ENCODE assay signal across 8 mouse cellular contexts in the genomic region with DNA sequence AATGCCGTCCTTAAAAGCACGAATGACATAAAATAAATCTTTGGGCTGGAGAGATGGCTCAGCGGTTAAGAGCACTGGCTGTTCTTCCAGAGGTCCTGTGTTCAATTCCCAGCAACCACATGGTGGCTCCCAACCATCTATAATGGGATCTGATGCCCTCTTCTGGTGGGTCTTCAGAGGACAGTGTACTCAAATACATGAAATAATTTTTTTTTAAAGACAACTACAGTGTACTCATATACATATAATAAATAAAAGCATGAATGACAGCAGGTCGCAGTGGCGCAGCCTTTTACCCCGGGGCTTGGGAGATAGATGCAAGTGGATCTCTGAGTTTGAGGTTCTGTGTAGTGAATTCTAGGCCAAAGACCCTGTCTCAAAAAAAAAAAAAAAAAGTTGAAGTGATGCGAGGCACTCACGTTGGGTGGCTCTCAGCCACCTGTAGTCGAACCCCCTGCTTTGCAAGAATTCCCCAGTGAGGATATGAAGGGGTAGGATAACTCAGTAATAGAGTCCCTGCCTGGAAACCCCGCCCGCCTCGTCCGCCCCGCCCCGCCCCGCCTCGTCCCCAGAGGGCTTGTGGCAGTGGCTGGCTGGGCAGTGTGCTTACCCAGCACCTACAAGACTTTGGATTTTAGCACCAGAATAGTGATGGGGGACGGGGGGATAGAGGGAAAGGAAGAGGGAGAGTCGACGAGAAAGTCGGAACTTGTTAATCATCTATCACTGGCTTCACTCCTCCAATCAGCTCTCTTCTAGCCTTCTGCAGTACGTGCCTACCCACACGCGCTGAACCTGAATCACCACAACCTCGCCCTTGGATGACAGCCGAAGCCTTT. TPM values are rescaled to one million over a fixed set of nuclear protein-coding genes. Genes with fewer than 3 reads are reported as not detected.
DNase-seq lines count a peak whose midpoint lies in the region; ATAC-seq and TF ChIP-seq lines count a peak whose summit lies in the region.

No protein-coding gene starts in this region.

- H3K27ac ChIP-seq in forebrain, embryonic 11.5 days (ENCODE audit: low read depth, low read length): no peak overlapping the region
- peak overlapping the region; percentile 15 for H3K27ac ChIP-seq in intestine, postnatal 0 days (ENCODE audit: low read depth, low read length)
- H3K27ac ChIP-seq in lung, embryonic 15.5 days: no peak overlapping the region

- peak overlapping the region; percentile 28; the same call in 1 of the 2 replicates for H3K4me2 ChIP-seq in forebrain, embryonic 11.5 days (ENCODE audit: low read depth, low read length, severe bottlenecking)
- peak overlapping the region; percentile 74 for H3K4me2 ChIP-seq in intestine, postnatal 0 days (replicated peaks; ENCODE audit: low read depth)
- peak overlapping the region; percentile 52 for H3K4me2 ChIP-seq in lung, embryonic 15.5 days

- no peaks in the 10 kb centered on the region; the same call in 1 of the 2 replicates for H3K36me3 ChIP-seq in forebrain, embryonic 11.5 days (ENCODE audit: control insufficient read depth, insufficient read depth, low read length)
- peaks cover 6% of the 10 kb centered on the region; the same call in 1 of the 2 replicates for H3K36me3 ChIP-seq in intestine, postnatal 0 days (ENCODE audit: control insufficient read depth, insufficient read depth)
- H3K36me3 ChIP-seq in lung, embryonic 15.5 days: peaks cover 10% of the 10 kb centered on the region

- H3K9me3 ChIP-seq in forebrain, embryonic 11.5 days (ENCODE audit: control insufficient read depth, low read length): no peaks in the 10 kb centered on the region
- H3K9me3 ChIP-seq in intestine, postnatal 0 days (ENCODE audit: control insufficient read depth): no peaks in the 10 kb centered on the region
- H3K9me3 ChIP-seq in lung, embryonic 15.5 days: peaks cover 3% of the 10 kb centered on the region; the same call in 1 of the 2 replicates

- H3K4me1 ChIP-seq in forebrain, embryonic 11.5 days (replicated peaks; ENCODE audit: control insufficient read depth, insufficient read depth, low read length): peaks cover 5% of the 10 kb centered on the region; the same call in 1 of the 2 replicates
- peaks cover 6% of the 10 kb centered on the region; the same call in 1 of the 2 replicates for H3K4me1 ChIP-seq in intestine, postnatal 0 days (replicated peaks; ENCODE audit: control insufficient read depth, insufficient read depth, low read length)
- H3K4me1 ChIP-seq in lung, embryonic 15.5 days: peaks cover 19% of the 10 kb centered on the region

- WGBS in forebrain, embryonic 11.5 days: 23% methylated on average over 26 of the region's 26 CpGs
- 18% methylated on average over 26 of the region's 26 CpGs for whole genome bisulfite sequencing in intestine, postnatal 0 days
- WGBS in lung, embryonic 15.5 days: 19% methylated on average over 26 of the region's 26 CpGs

- H3K4me3 ChIP-seq in forebrain, embryonic 11.5 days (ENCODE audit: low read depth, low read length): no peak overlapping the region
- peak overlapping the region; percentile 41 for H3K4me3 ChIP-seq in intestine, postnatal 0 days (ENCODE audit: low read depth, low read length)
- peak overlapping the region; percentile 31 for H3K4me3 ChIP-seq in lung, embryonic 15.5 days

- no peak overlapping the region for H3K9ac ChIP-seq in forebrain, embryonic 11.5 days (ENCODE audit: low read length)
- H3K9ac ChIP-seq in intestine, postnatal 0 days (ENCODE audit: low read depth, low read length): 0 out of 2 replicates have a peak overlapping the region, but pooled peaks have one; percentile 17
- H3K9ac ChIP-seq in lung, embryonic 15.5 days: peak overlapping the region; percentile 10; the same call in 1 of the 2 replicates

- no peak for DNase-seq in frontal cortex, postnatal 14 days (ENCODE audit: low spot score in 2 of 2)
- DNase-seq in ZHBTc4 (ENCODE audit: low read depth, low spot score): peak; percentile 59
- peak; percentile 61 for DNase-seq in forebrain, embryonic 11.5 days (ENCODE audit: low spot score)
- DNase-seq in layer of hippocampus, adult 11-12 months (ENCODE audit: low spot score): no peak
- no peak for DNase-seq in cerebellum, adult 8-10 months

- ATAC-seq in frontal cortex, adult (ENCODE audit: low TSS enrichment): peak; percentile 13; the same call in 1 of the 2 replicates
- no peak for ATAC-seq in forebrain, embryonic 11.5 days (replicated peaks; ENCODE audit: low FRiP score)
- ATAC-seq in intestine, postnatal 0 days: peak; percentile 32
- ATAC-seq in lung, embryonic 15.5 days (ENCODE audit: borderline replicate concordance, extremely low read depth, low FRiP score, low TSS enrichment): no peak

- TF ChIP-seq CTCF in intestine, postnatal 0 days (IDR thresholded peaks at IDR 0.05; ENCODE audit: low read depth): peak; percentile 31

- H3K27me3 ChIP-seq in forebrain, embryonic 11.5 days (ENCODE audit: control insufficient read depth, insufficient read depth, low read length): 0 out of 2 replicates have a peak, but pooled peaks cover 2% of the 10 kb centered on the region
- no peaks in the 10 kb centered on the region for H3K27me3 ChIP-seq in intestine, postnatal 0 days (replicated peaks; ENCODE audit: control insufficient read depth, insufficient read depth, low read length)
- peaks cover 3% of the 10 kb centered on the region; the same call in 1 of the 2 replicates for H3K27me3 ChIP-seq in lung, embryonic 15.5 days

RNA-seq across cellular contexts. Expression of gene Keap1, which starts 14.4 kb away (rescaled TPM):
- polyA plus RNA-seq in forebrain, embryonic 11.5 days (2014; fragmentation: Nextera tagmentation; extraction: Ambion mirVana): 35.9 and 41.3 TPM in 2 replicates
- 38.3 and 42.4 TPM in 2 replicates for polyA plus RNA-seq in intestine, postnatal 0 days (2015; fragmentation: Nextera tagmentation; extraction: Ambion mirVana)
- polyA plus RNA-seq in lung, embryonic 15.5 days (2015; fragmentation: Nextera tagmentation; extraction: Ambion mirVana): 65.5 and 68.3 TPM in 2 replicates

RNA-seq across cellular contexts. Expression of gene S1pr5, which starts 23.4 kb away (rescaled TPM):
- 0.09 and 0.11 TPM in 2 replicates for polyA plus RNA-seq in forebrain, embryonic 11.5 days (2014; fragmentation: Nextera tagmentation; extraction: Ambion mirVana)
- polyA plus RNA-seq in intestine, postnatal 0 days (2015; fragmentation: Nextera tagmentation; extraction: Ambion mirVana): not detected in 2 replicates
- polyA plus RNA-seq in lung, embryonic 15.5 days (2015; fragmentation: Nextera tagmentation; extraction: Ambion mirVana): 0.10 and 0.15 TPM in 2 replicates

RNA-seq across cellular contexts. Expression of gene Atg4d, which starts 40.3 kb away (rescaled TPM):
- 55.7 and 57.9 TPM in 2 replicates for polyA plus RNA-seq in forebrain, embryonic 11.5 days (2014; fragmentation: Nextera tagmentation; extraction: Ambion mirVana)
- polyA plus RNA-seq in intestine, postnatal 0 days (2015; fragmentation: Nextera tagmentation; extraction: Ambion mirVana): 44.7 and 48.1 TPM in 2 replicates
- 38.4 and 42.8 TPM in 2 replicates for polyA plus RNA-seq in lung, embryonic 15.5 days (2015; fragmentation: Nextera tagmentation; extraction: Ambion mirVana)

RNA-seq across cellular contexts. Expression of gene Pde4a, which starts 59.3 kb away (rescaled TPM):
- polyA plus RNA-seq in forebrain, embryonic 11.5 days (2014; fragmentation: Nextera tagmentation; extraction: Ambion mirVana): 7.0 and 8.4 TPM in 2 replicates
- 2.8 and 3.5 TPM in 2 replicates for polyA plus RNA-seq in intestine, postnatal 0 days (2015; fragmentation: Nextera tagmentation; extraction: Ambion mirVana)
- 8.6 and 9.3 TPM in 2 replicates for polyA plus RNA-seq in lung, embryonic 15.5 days (2015; fragmentation: Nextera tagmentation; extraction: Ambion mirVana)

Comparison
In these comparisons a context has a peak if more than half of its experiments do, and no peak if none do; other contexts are left out.
1. ATAC-seq: peak in frontal cortex, adult (single experiment) and intestine, postnatal 0 days (single experiment); none in forebrain, embryonic 11.5 days (single experiment) and lung, embryonic 15.5 days (single experiment).
2. DNase-seq: peak in ZHBTc4 (single experiment) and forebrain, embryonic 11.5 days (single experiment); none in frontal cortex, postnatal 14 days (0 of 2), layer of hippocampus, adult 11-12 months (single experiment) and cerebellum, adult 8-10 months (single experiment).
3. Peak in every context shown above with its lines, with median percentiles within 50 percentile points of each other: H3K4me2 ChIP-seq.